Mouse (Mus musculus) left cerebral cortex, adult 11 months (tissue): ENCODE measurements at regions not wholly inside any gene's neighbourhood (a gene's known extent, or its start where the extent isn't known, plus 50 kb on each side); places are given as distances from the start of the nearest gene placed in this dataset.

Experiments
- DNase-seq: peaks from one replicate; pipeline ENCODE4 v3.0.0; 2022; ENCODE audit warnings: low spot score

DNA sequence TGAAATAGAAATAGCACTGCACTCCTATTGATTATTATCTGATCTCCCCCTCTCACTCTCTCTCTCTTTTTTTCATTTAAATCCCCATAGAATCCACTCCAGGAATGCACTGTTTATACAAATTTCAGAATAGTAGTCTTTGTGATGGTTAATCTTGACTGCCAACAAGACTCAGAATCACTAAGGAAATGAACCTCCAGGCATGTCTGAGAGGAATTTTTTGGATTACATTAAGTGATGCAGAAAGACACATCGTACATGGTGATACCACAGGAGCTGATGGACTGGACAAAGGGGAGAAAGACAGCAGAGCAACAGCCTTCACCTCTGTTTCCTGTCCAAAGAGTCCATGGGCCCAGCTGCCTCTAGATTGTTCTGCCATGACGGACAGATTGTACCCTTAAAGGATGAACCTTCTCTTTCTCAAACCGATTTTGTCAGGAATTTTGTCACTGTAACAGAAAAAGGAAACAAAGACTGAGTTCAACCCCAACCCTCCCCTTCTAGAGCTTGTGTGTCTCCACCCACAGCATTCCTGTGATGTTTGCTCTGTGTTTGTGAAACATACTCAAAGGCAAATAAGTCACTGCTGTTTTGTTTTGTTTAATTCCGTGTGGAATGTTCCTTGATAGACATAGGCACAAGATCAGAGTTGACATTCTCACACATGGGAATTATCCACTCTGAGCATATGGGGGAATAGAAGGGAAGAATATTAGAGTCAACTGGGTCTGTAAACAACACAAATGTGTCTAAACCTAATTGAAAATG lies 59.1 kb upstream of the Gm34302 start:
- DNase-seq, result no peak

DNA sequence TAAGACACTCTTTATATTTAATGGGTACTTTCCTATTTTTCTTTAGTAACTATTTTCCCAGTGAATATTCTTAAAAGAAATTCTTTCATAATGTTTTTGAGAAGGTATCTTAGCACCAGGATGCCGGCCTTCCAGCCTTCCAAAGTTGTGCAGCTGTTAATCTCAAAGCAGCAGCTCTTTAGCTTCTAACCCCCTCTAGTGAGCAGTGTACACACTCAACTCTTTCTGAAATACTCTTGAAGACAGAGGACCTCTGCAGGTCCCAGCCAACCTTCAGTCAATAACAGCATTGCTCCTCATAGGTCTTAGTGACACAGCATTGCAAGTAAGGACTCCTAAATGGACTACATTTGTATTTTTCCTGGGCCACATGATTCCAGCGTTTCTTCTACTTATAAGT lies 55.2 kb upstream of the Gm34302 start:
- no peak for DNase-seq

DNA sequence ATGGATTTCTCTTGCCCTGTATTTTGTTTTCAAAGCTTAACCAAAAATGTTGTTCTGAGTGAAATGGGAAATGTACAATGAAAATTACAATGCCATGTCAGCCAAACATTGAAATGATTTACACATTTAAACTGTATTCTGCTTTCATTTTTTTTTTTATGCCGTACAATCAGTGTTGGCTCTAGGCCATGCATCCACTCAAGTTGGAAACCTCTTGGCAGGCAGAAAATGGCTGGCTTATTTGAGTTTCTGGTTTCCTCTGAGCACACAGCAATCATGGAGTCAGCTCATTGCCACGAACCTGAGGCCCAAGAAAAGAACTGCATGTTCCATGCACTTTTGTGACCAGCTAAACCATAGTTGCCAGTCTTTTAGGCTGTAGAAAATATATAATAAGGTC lies 50.5 kb upstream of the Gm34302 start:
- DNase-seq, result no peak
